Comparison of ENCODE assay signal across 22 mouse cellular contexts in the genomic region with DNA sequence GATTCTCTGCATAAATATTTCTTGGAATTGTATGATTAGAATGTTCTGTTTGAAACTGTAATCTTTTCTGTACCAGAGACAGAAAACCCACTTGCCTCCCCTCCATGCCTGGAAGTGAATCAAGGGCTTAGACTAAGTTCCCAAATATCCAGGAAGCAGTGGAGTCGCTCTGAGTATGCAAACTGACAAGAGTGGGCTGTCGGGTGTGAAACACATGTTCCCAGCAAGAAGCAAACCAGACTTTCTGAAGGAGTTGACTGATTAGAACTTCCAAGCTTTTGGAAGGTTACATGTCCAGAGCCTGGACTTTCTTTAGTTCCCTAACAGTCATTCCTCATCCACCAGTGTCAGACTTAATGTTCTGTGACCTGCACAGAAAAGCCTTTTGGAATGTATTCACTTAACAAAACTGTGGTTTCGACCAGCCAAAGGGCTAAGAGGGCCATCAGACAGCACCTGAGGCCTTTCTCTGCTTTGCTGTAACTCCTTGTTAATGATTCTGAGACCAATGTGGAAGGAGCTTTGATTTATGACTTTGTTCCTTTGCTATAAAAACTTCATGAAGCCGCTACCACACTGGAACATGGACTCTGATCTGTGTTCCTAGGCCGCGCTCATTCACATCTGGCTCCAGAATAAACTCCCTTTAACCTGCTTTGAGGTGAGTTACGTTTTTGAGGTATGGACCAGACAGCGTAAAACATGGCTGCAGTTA. TPM values are rescaled to one million over a fixed set of nuclear protein-coding genes. Genes with fewer than 3 reads are reported as not detected.
DNase-seq lines count a peak whose midpoint lies in the region; ATAC-seq and TF ChIP-seq lines count a peak whose summit lies in the region.
"Had no signal": no experiment of that assay in that cellular context is flagged by ENCODE, and none has a peak within 500 bp of the region (broad histone marks: within the 10 kb centered on the region; RNA-seq: fewer than 3 reads in every experiment).

No protein-coding gene starts in this region.

- peaks cover 22% of the 10 kb centered on the region for H3K36me3 ChIP-seq in liver, postnatal 0 days (replicated peaks; ENCODE audit: insufficient read depth, low read length)
- 0 out of 2 replicates have a peak, but pooled peaks cover 7% of the 10 kb centered on the region for H3K36me3 ChIP-seq in hindbrain, embryonic 10.5 days
- H3K36me3 ChIP-seq: midbrain, embryonic 10.5 days; neural tube, embryonic 15.5 days had no signal

- H3K27me3 ChIP-seq in liver, postnatal 0 days (ENCODE audit: insufficient read depth, low read length) = no peaks in the 10 kb centered on the region
- no peaks in the 10 kb centered on the region for H3K27me3 ChIP-seq in hindbrain, embryonic 10.5 days (ENCODE audit: insufficient read depth, poor library complexity, severe bottlenecking)
- H3K27me3 ChIP-seq: neural tube, embryonic 15.5 days had no signal

- no peaks in the 10 kb centered on the region for H3K9me3 ChIP-seq in liver, postnatal 0 days (ENCODE audit: low read length)
- no peaks in the 10 kb centered on the region for H3K9me3 ChIP-seq in hindbrain, embryonic 10.5 days
- H3K9me3 ChIP-seq: G1E; heart, embryonic 10.5 days; midbrain, embryonic 10.5 days; neural tube, embryonic 15.5 days had no signal

- ATAC-seq in liver, postnatal 0 days = no peak
- ATAC-seq in megakaryocyte progenitor cell, adult 5-6 weeks (replicated peaks; ENCODE audit: poor library complexity) = no peak
- ATAC-seq in CD4-positive, CD25-positive, alpha-beta regulatory T cell, adult 4 months = no peak
- ATAC-seq: forebrain, embryonic 16.5 days; hindbrain, postnatal 0 days had no signal

- H3K27ac ChIP-seq in liver, postnatal 0 days (ENCODE audit: low read depth) = 0 out of 2 replicates have a peak overlapping the region, but pooled peaks have one; percentile 34
- H3K27ac ChIP-seq in hindbrain, embryonic 10.5 days = no peak overlapping the region
- H3K27ac ChIP-seq: heart, embryonic 10.5 days; hindbrain, postnatal 0 days; liver, embryonic 14.5 days; midbrain, embryonic 10.5 days; neural tube, embryonic 15.5 days had no signal

- TF ChIP-seq CTCF in liver, postnatal 0 days (IDR thresholded peaks at IDR 0.05; ENCODE audit: low read depth) = no peak

- DNase-seq in liver, postnatal 0 days = no peak
- DNase-seq in liver = no peak
- peak; percentile 51 to 76 for DNase-seq in kidney, adult 8-10 months
- DNase-seq in kidney, postnatal 36 days = peak; percentile 49 to 82
- DNase-seq in yolk sac, embryonic 10.5 days (ENCODE audit: low spot score) = peak; percentile 34
- DNase-seq in hindbrain, embryonic 10.5 days (ENCODE audit: low spot score) = no peak
- DNase-seq: adrenal gland, adult 8-10 months; cerebellum, adult 9-11 months; gastrocnemius, postnatal 25 days; layer of hippocampus, adult 9-11 months; lung, postnatal 10 days; retina, postnatal 1 day; thymus, adult 2 months had no signal

- no peak overlapping the region for H3K4me2 ChIP-seq in liver, postnatal 0 days (ENCODE audit: low read depth, low read length)
- H3K4me2 ChIP-seq: neural tube, embryonic 15.5 days had no signal

- WGBS in liver, postnatal 0 days (ENCODE audit: insufficient replicate concordance) = 81% methylated on average over 8 of the region's 8 CpGs
- 92% methylated on average over 8 of the region's 8 CpGs for WGBS in hindbrain, embryonic 10.5 days

- TF ChIP-seq EP300 in liver, postnatal 0 days (IDR thresholded peaks at IDR 0.05; ENCODE audit: low read depth) = no peak

- H3K4me1 ChIP-seq in liver, postnatal 0 days (ENCODE audit: insufficient read depth) = no peaks in the 10 kb centered on the region
- no peaks in the 10 kb centered on the region for H3K4me1 ChIP-seq in hindbrain, embryonic 10.5 days (replicated peaks)
- H3K4me1 ChIP-seq: heart, embryonic 10.5 days; midbrain, embryonic 10.5 days; neural tube, embryonic 15.5 days had no signal

- H3K9ac ChIP-seq in liver, postnatal 0 days (replicated peaks) = no peak overlapping the region
- H3K9ac ChIP-seq: liver, embryonic 14.5 days; neural tube, embryonic 15.5 days had no signal

- H3K4me3 ChIP-seq in liver, postnatal 0 days (ENCODE audit: low read depth, low read length) = no peak overlapping the region
- H3K4me3 ChIP-seq in hindbrain, embryonic 10.5 days = no peak overlapping the region
- H3K4me3 ChIP-seq: heart, embryonic 10.5 days; midbrain, embryonic 10.5 days; neural tube, embryonic 15.5 days had no signal

RNA-seq across cellular contexts. Expression of gene Hscb, which starts 12.6 kb away (rescaled TPM):
- polyA plus RNA-seq in liver, postnatal 0 days (2015; fragmentation: Nextera tagmentation; extraction: Ambion mirVana) = 41.5 and 47.7 TPM in 2 replicates
- 53.7 and 69.4 TPM in 2 replicates for total RNA-seq in megakaryocyte progenitor cell, adult 5-6 weeks (2015)
- 61.3 and 76.2 TPM in 2 replicates for total RNA-seq in megakaryocyte progenitor cell, adult 5-6 weeks (2017)
- 10 to 100 TPM; 42.4 to 43.5 TPM for polyA plus RNA-seq in CD4-positive, CD25-positive, alpha-beta regulatory T cell, adult 4 months (2017; shearing (Covaris generic))
- polyA plus RNA-seq in hindbrain, embryonic 10.5 days (2016; fragmentation: Nextera tagmentation; extraction: Ambion mirVana) = 22.8 and 23.0 TPM in 2 replicates

RNA-seq across cellular contexts. Expression of gene Chek2, which starts 12.8 kb away (rescaled TPM):
- polyA plus RNA-seq in liver, postnatal 0 days (2015; fragmentation: Nextera tagmentation; extraction: Ambion mirVana) = 9.2 and 13.2 TPM in 2 replicates
- total RNA-seq in megakaryocyte progenitor cell, adult 5-6 weeks (2015) = 29.8 and 30.4 TPM in 2 replicates
- total RNA-seq in megakaryocyte progenitor cell, adult 5-6 weeks (2017) = 27.4 and 32.9 TPM in 2 replicates
- 1 to 10 TPM; 4.1 to 4.4 TPM for polyA plus RNA-seq in CD4-positive, CD25-positive, alpha-beta regulatory T cell, adult 4 months (2017; shearing (Covaris generic))
- polyA plus RNA-seq in hindbrain, embryonic 10.5 days (2016; fragmentation: Nextera tagmentation; extraction: Ambion mirVana) = 31.0 and 43.8 TPM in 2 replicates

RNA-seq across cellular contexts. Expression of gene Ulk1, which starts 17.0 kb away (rescaled TPM):
- 7.9 and 8.1 TPM in 2 replicates for polyA plus RNA-seq in liver, postnatal 0 days (2015; fragmentation: Nextera tagmentation; extraction: Ambion mirVana)
- total RNA-seq in megakaryocyte progenitor cell, adult 5-6 weeks (2015) = 13.7 and 16.4 TPM in 2 replicates
- total RNA-seq in megakaryocyte progenitor cell, adult 5-6 weeks (2017) = 4.1 and 5.9 TPM in 2 replicates
- polyA plus RNA-seq in CD4-positive, CD25-positive, alpha-beta regulatory T cell, adult 4 months (2017; shearing (Covaris generic)) = 10 to 100 TPM; 10.4 to 15.7 TPM
- polyA plus RNA-seq in hindbrain, embryonic 10.5 days (2016; fragmentation: Nextera tagmentation; extraction: Ambion mirVana) = 24.5 and 28.1 TPM in 2 replicates

RNA-seq across cellular contexts. Expression of gene Pus1, which starts 46.5 kb away (rescaled TPM):
- 16.9 and 19.0 TPM in 2 replicates for polyA plus RNA-seq in liver, postnatal 0 days (2015; fragmentation: Nextera tagmentation; extraction: Ambion mirVana)
- 20.1 and 22.3 TPM in 2 replicates for total RNA-seq in megakaryocyte progenitor cell, adult 5-6 weeks (2015)
- total RNA-seq in megakaryocyte progenitor cell, adult 5-6 weeks (2017) = 60.3 and 68.1 TPM in 2 replicates
- polyA plus RNA-seq in CD4-positive, CD25-positive, alpha-beta regulatory T cell, adult 4 months (2017; shearing (Covaris generic)) = 10 to 100 TPM; 20.6 to 24.6 TPM
- polyA plus RNA-seq in hindbrain, embryonic 10.5 days (2016; fragmentation: Nextera tagmentation; extraction: Ambion mirVana) = 29.8 and 37.8 TPM in 2 replicates

RNA-seq across cellular contexts. Expression of gene Ttc28, which starts 52.7 kb away (rescaled TPM):
- polyA plus RNA-seq in liver, postnatal 0 days (2015; fragmentation: Nextera tagmentation; extraction: Ambion mirVana) = 0.62 and 0.73 TPM in 2 replicates
- 1.2 and 2.0 TPM in 2 replicates for total RNA-seq in megakaryocyte progenitor cell, adult 5-6 weeks (2015)
- total RNA-seq in megakaryocyte progenitor cell, adult 5-6 weeks (2017) = 0.50 and 1.9 TPM in 2 replicates
- polyA plus RNA-seq in CD4-positive, CD25-positive, alpha-beta regulatory T cell, adult 4 months (2017; shearing (Covaris generic)) = 1 to 10 TPM; 4.1 to 4.4 TPM
- polyA plus RNA-seq in hindbrain, embryonic 10.5 days (2016; fragmentation: Nextera tagmentation; extraction: Ambion mirVana) = 10.9 and 14.5 TPM in 2 replicates

Comparison
In these comparisons a context has a peak if more than half of its experiments do, and no peak if none do; other contexts are left out.
1. DNase-seq: peak in kidney, adult 8-10 months (2 of 2), kidney, postnatal 36 days (2 of 2) and yolk sac, embryonic 10.5 days (single experiment); none in liver, postnatal 0 days (single experiment), liver (single experiment) and hindbrain, embryonic 10.5 days (single experiment).